Mouse (Mus musculus) heart, postnatal 25 days (tissue): ENCODE measurements around the gene Heatr5a. TPM values are rescaled to one million over a fixed set of nuclear protein-coding genes. Genes with fewer than 3 reads are reported as not detected.

ENCODE experiments used
- DNase-seq: peaks from one replicate; pipeline ENCODE4 v3.0.0; 2022; ENCODE audit warnings: low spot score
- intact Hi-C: fragments of 180-260 bp; cut with DNase I; formaldehyde crosslinking; loops from one replicate; pipeline ENCODE4 v1.15.1; 2025
- total RNA-seq, 2 experiments: library from RNA; stranded (reverse); gene quantifications; 2 replicates each; pipeline ENCODE4 v1.2.3; 2021

The Heatr5a gene
- 10 to 100 TPM; 18.9 to 21.6 TPM for total RNA-seq

GRCm38 (mm10) chr12:51971070-51971664 lies at the start of gene Heatr5a:
Gene Heatr5a, minus strand, starts transcription at chr12:51971321.
- DNase-seq = peak; percentile 86
- intact Hi-C loops = loop anchor here (2.0 to 5.0 kb wide), 2 partner anchors 28 to 144 kb away; partner anchors contain the start of gene Hectd1

- intact Hi-C loops = loop anchor here (5.0 kb wide), 2 partner anchors 623 to 883 kb away; no protein-coding TSS in a partner anchor
- DNase-seq = no peak
Observed at GRCm38 (mm10) chr12:52014494-52015029, 43.4 kb upstream of the Heatr5a start.

DNA sequence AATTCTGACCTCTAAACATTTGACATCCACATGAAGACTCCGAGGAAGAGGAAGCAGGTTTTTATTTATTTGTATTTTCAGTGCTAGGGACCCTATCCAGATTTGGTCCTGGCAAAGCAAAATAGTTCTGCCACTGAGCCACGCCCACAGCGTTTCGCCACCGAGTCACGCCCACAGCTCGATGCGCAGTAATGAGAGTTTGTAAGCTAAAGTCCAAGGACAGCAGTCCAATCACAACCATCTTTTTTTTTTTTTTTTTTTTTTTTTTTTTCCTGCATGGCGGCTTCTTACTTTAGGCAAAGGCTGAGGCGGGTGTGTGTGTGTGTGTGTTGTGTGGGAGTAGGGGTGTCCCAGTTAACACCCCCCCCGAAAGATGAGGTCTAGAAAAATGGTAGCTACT lies 42.9 kb upstream of the Heatr5a start:
- DNase-seq = no peak
- intact Hi-C loops = loop anchor here (5.0 kb wide), 2 partner anchors 623 to 883 kb away; no protein-coding TSS in a partner anchor

DNA sequence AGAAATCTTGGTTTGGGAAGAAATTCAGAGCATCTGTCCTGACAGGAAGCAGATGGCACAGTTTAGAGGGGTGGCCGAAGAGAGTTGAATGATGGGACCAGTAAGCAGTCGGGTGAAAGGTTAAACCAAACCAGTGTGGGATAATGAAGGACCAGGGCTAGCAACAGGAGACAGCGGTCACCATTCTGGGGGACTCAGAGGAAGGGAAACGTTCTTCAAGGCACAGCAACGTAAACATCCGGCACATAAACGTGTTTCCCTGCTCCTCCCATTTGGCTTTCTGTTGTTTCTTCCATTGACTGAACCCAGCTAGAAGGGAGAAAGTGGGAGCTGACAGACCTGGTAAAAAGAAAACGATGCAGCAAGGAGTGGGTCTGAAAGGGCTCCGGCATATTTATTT lies 42.2 kb upstream of the Heatr5a start:
- intact Hi-C loops = loop anchor here (5.0 kb wide), 2 partner anchors 624 to 884 kb away; no protein-coding TSS in a partner anchor
- no peak for DNase-seq

DNA sequence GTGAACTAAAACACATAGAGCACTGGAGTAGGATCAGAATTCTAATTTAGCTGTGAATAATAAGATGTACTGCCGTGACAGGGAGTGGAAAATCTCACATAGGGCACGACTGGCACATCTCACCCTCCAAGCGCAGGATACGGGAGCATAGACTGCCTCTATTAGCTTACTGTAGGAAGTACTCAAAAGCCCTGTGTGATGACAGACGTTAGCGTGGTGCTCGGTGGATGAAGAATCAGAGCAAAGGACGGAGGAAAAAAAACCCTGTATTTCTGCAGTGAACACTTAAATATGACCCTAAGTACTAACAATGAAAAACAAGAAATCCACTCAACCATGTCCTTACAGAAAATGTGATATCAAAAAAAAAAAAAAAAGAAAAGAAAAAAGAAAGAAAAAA lies 41.0 kb upstream of the Heatr5a start:
- no peak for DNase-seq
- intact Hi-C loops = loop anchor here (5.0 kb wide), 2 partner anchors 625 to 885 kb away; no protein-coding TSS in a partner anchor

DNA sequence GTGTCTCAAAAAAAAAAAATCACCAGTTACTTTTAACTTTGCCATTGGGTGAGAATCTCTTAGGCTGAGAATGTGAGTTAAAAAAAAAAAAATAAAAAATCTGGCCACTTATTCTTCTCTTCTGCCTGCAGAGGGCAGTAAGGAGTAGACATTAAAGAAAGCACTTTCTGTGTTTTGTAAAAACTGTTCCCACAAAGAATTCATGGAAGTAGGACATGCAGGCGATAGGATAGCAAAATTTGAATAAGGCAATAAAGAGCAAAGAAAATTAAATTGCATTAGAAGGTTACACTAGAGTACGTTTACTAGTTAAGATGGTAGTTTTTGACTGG lies 39.5 kb upstream of the Heatr5a start:
- intact Hi-C loops = loop anchor here (1.0 to 5.0 kb wide), 3 partner anchors 627 to 887 kb away; no protein-coding TSS in a partner anchor
- no peak for DNase-seq

DNA sequence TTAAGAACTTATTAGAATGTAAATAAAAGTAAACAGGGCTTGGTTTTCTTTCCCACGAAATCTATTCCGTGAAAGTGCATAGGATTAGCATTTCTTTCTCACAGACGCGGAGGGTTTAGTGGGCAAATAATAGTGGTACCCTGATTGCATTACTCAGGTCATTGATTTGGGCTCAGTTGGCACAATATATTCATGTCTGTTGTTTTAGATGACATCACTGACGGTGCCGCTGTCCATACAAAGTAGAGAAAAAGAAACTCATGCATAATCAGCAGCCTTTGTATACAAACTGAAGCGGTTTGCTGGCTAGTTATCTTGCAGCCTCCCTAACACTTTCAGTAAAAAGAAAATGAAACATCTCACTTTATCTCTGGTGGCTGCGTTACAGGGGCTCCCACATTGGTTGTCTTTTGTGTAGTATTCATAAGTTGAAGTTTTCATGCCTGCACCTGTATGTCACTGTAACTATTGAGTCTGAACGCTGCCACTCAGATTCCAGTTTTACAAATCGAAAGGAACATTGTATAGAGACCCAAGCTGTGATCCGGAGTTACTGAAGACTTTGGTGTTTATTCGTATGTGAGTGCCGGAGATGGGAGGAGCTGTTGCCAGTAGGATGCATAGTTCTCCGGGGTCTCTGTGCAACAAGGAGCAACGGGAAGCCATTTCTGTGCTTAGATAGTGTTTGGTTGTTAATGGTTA lies 39.0 kb upstream of the Heatr5a start:
- intact Hi-C loops = loop anchor here (1.0 to 5.0 kb wide), 3 partner anchors 627 to 887 kb away; no protein-coding TSS in a partner anchor
- no peak for DNase-seq

DNA sequence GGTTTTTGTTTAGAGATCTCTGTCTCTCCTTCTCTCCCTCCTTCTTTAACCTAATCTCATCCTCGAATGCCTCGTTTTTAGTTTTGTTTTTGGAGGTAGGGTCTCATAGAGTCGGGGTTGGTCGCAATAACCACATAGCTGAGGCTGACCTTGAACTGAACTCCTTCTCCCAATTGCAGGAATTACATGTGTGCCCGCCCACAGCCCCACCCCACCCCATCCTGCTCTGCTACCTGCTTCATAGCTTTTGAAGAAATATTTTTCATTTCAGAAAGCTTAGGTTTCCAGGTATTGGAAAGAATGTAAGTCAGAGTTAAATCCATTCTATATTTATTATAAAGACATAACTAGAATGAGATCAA lies 35.5 kb upstream of the Heatr5a start:
- intact Hi-C loops = no loop called here
- no peak for DNase-seq

DNA sequence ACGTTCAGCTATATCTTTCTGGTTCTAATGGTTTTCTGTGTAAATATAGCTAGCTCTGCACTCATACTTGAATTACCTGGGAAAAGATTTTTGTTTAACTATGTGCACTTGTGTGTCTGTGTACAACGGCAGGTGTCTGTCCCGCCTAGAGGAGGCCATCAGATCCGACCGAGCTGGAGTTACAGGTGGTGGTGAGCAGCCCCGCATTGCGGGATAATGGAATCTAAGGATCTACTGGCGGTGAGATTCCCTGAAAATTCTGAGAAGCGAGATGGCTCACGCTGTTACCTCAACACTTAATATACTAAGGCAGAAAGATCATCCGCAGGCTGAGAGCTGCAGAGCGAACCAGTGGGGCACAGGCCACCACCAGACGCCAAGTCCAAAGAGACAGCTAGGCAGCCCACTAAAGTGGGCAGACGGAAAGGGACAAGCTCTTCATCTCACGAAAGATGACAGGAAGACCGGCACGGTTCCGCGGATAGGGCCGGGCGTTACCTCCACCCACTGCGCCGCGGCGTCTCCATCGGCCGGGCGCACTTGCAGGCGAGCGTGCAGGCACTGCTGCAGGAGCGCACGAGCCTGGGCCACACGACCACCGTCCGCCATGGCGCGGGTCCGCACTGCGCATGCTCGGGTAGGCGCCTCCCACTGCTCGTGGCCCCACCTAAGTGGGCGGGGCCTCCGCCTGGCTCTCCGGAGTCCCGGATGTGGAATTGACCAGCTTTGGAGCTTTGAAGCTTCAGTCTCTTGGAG lies 34.9 kb upstream of the Heatr5a start, which contains the start of gene Dtd2:
Gene Dtd2, minus strand, starts transcription at position 625 of the 756 bp plus-strand sequence.
- intact Hi-C loops = no loop called here
- peak; percentile 82 for DNase-seq

- intact Hi-C loops = loop anchor here (5.0 kb wide), 1 partner anchor 175 kb away; the partner anchor contains the start of gene Hectd1
- DNase-seq = no peak
Observed at GRCm38 (mm10) chr12:52002746-52003145, 31.6 kb upstream of the Heatr5a start.

- intact Hi-C loops = loop anchor here (2.0 to 5.0 kb wide), 2 partner anchors 53 to 174 kb away; partner anchors contain the start of gene Hectd1
- no peak for DNase-seq
Observed at GRCm38 (mm10) chr12:52001544-52001943, 30.4 kb upstream of the Heatr5a start.

DNA sequence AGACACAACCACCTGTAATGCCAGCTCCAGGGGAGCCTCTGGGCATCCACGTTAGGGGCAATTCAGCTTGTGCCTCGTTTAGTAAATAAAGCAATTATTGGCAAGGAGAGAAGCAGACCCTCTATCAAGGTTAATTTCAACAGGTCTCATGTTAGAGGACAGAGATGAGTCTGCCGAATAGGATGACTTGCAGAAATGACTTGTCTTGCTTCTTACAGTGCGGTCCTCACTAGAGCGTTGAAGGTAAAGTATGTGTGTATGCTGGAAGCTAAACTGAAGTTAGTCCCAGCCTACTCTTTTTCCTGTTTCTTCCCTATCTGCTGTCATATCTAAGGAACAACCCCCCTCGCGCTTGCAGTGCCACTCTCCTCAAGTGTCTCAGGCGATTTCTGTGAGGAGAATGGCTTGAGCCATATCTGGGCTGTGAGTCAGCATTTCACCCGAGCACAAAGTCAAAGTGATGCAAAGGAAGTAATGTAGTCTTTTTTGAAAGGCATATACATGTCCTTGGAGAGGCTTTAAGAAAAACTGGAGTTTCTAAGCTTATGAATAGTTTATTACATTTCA lies 27.3 kb upstream of the Heatr5a start:
- intact Hi-C loops = loop anchor here (2.0 kb wide), 1 partner anchor 28 kb away; the partner anchor contains the start of gene Heatr5a
- DNase-seq = no peak

GRCm38 (mm10) chr12:51995738-51996536 lies 24.8 kb upstream of the Heatr5a start:
- intact Hi-C loops = no loop called here
- DNase-seq = no peak

DNA sequence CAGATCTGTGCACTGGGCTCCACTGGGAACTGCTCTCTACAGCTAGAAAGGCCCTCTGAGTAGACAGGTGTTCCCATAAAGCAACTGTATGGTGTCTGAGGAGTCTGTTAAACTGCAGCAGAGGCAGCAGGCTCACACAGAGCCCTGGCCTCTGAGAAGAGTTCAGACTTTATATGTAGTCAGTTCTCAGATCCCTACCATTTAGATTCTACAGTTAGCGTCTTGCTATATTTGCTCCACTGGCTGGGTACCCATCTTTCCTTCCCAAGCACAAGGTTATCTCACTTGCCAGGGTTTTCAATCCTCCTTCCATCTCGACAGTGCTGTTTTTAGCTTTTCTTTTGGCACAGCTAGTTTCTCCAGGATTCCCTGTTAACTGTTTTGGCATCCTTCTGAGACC lies 19.5 kb upstream of the Heatr5a start:
- intact Hi-C loops = no loop called here

GRCm38 (mm10) chr12:51988536-51988935 lies 17.4 kb upstream of the Heatr5a start:
- intact Hi-C loops = no loop called here
- DNase-seq = no peak

More for the DNA sequence above, 19.5 kb upstream of the Heatr5a start:
- DNase-seq = no peak

GRCm38 (mm10) chr12:51985826-51986225 lies 14.7 kb upstream of the Heatr5a start:
- DNase-seq = no peak
- intact Hi-C loops = no loop called here

- intact Hi-C loops = no loop called here
- DNase-seq = no peak
Observed at GRCm38 (mm10) chr12:51985163-51985748, 14.1 kb upstream of the Heatr5a start.

DNA sequence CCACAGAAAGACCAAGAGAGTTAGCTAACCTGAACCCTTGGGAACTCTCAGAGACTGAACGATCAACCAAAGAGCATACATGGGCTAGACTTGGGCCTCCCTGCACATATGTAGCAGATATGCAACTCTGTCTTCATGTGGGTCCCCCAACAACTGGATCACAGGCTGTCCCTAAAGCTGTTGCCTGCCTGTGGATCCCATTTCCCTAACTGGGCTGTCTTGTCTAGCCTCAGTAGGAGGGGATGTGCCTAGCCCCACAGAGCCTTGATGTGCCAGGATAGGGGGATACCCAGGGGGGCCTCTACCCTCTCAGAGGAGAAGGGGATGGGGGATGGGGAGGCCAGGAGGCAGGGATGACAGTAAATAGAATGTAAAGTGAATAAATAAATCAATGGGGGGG lies 12.5 kb upstream of the Heatr5a start:
- DNase-seq = no peak
- intact Hi-C loops = no loop called here

DNA sequence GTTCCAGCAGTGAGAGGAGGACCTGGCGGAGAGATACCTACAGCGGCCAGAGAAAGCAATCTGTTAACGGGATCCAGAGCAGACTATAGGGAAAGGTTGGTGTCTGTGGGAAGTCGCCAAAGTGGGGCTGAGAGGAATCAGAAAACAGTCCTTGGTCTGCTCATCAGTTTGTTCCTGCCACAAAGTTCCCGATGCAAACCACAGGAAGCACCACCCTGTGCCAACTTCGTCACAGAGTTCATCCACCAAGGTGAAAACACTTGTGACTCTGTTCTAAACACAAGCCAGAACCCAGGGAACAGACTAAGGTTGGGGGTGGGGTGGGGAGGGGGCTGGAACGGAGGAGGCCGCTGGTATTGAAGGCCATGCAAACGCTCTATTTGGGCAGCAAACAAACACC lies 5.4 kb upstream of the Heatr5a start:
- no peak for DNase-seq
- intact Hi-C loops = no loop called here
